Mouse (Mus musculus) CH12.LX (cell line): ENCODE measurements at regions not wholly inside any gene's neighbourhood (a gene's known extent, or its start where the extent isn't known, plus 50 kb on each side); places are given as distances from the start of the nearest gene placed in this dataset.

Source experiments
- DNase-seq: peaks from one replicate; pipeline ENCODE4 v3.0.0-alpha.2; 2013; ENCODE audit errors: extremely low read depth
- H3K27ac ChIP-seq: 2 replicates; pipeline ENCODE4 v1.5.1; 2012; ENCODE audit warnings: low read depth, mild to moderate bottlenecking, control low read depth, moderate library complexity; ENCODE audit not compliant: insufficient read depth
- H3K27me3 ChIP-seq: replicated peaks from 2 replicates; pipeline ENCODE3; 2012; ENCODE audit warnings: inconsistent platforms
- H3K36me3 ChIP-seq, 2 experiments: replicated peaks in 1 of 2; 2 replicates each; pipeline versions ENCODE3 to v1.6.1; 2012; ENCODE audit warnings: inconsistent platforms in 1 of 2, low read length in 1 of 2, mild to moderate bottlenecking in 1 of 2, mixed read lengths in 1 of 2, moderate library complexity in 1 of 2; ENCODE audit not compliant: control insufficient read depth in 1 of 2, insufficient read depth in 1 of 2
- H3K4me1 ChIP-seq, 2 experiments: 2 replicates each; pipeline ENCODE4 v1.6.1; 2012; ENCODE audit warnings: inconsistent platforms in 1 of 2, moderate library complexity in 1 of 2; ENCODE audit not compliant: insufficient read depth in 2 of 2, control insufficient read depth in 1 of 2
- H3K4me2 ChIP-seq: 2 replicates; pipeline ENCODE4 v1.6.1; 2012; ENCODE audit warnings: low read depth, mild to moderate bottlenecking, control low read depth; ENCODE audit not compliant: poor library complexity, insufficient read depth, severe bottlenecking
- H3K4me3 ChIP-seq, 3 experiments: fragments of 150-350 bp in 1 of 3; sonication (generic) in 1 of 3; replicated peaks in 1 of 3; 2 replicates each; pipeline versions ENCODE3 to v1.5.1; 2011 to 2012; ENCODE audit warnings: low read depth in 2 of 3, low read length in 2 of 3, mild to moderate bottlenecking in 2 of 3, moderate library complexity in 2 of 3, control low read depth in 1 of 3, improper control_type of control experiment in 1 of 3, inconsistent platforms in 1 of 3, mixed read lengths in 1 of 3; ENCODE audit not compliant: poor library complexity in 1 of 3
- H3K79me2 ChIP-seq: replicated peaks from 2 replicates; pipeline ENCODE4 v1.6.1; 2012; ENCODE audit warnings: mild to moderate bottlenecking, moderate library complexity; ENCODE audit not compliant: control insufficient read depth, poor library complexity, insufficient read depth, severe bottlenecking; ENCODE audit errors: extremely low read depth
- H3K9ac ChIP-seq: 2 replicates; pipeline ENCODE4 v1.6.1; 2012; ENCODE audit warnings: low read depth, mild to moderate bottlenecking, control low read depth, moderate library complexity; ENCODE audit not compliant: insufficient read depth
- H3K9me3 ChIP-seq: replicated peaks from 2 replicates; pipeline ENCODE3; 2012; ENCODE audit warnings: low read length, inconsistent platforms, mixed read lengths
- BHLHE40 ChIP-seq: IDR thresholded peaks from 2 replicates; pipeline ENCODE4 v1.6.1; 2011; ENCODE audit warnings: mild to moderate bottlenecking, low read depth, low read length, improper control_type of control experiment
- CHD1 ChIP-seq: IDR thresholded peaks from 2 replicates; pipeline ENCODE4 v1.6.1; 2012; ENCODE audit warnings: low read depth, low read length, improper control_type of control experiment, inconsistent platforms
- CTCF ChIP-seq, 2 experiments: IDR thresholded peaks in 1 of 2; conservative IDR thresholded peaks in 1 of 2; 2 replicates each; pipeline ENCODE4 v1.5.1; 2011 to 2012; ENCODE audit warnings: low read depth in 2 of 2, low read length in 2 of 2, improper control_type of control experiment in 1 of 2, inconsistent platforms in 1 of 2, mild to moderate bottlenecking in 1 of 2, moderate library complexity in 1 of 2
- E2F4 ChIP-seq: IDR thresholded peaks from 2 replicates; pipeline ENCODE4 v1.6.1; 2011; ENCODE audit warnings: low read depth, low read length, improper control_type of control experiment; ENCODE audit not compliant: insufficient replicate concordance
- EP300 ChIP-seq: IDR thresholded peaks from 2 replicates; pipeline ENCODE4 v1.6.1; 2011; ENCODE audit warnings: low read length, improper control_type of control experiment
- GABPA ChIP-seq: IDR thresholded peaks from 2 replicates; pipeline ENCODE4 v1.6.1; 2012; ENCODE audit warnings: low read depth, low read length, improper control_type of control experiment, inconsistent platforms; ENCODE audit not compliant: insufficient replicate concordance
- IRF4 ChIP-seq: IDR thresholded peaks from 2 replicates; pipeline ENCODE4 v1.6.1; 2014; ENCODE audit warnings: low read depth, mild to moderate bottlenecking, inconsistent platforms, low read length, improper control_type of control experiment
- JUND ChIP-seq: conservative IDR thresholded peaks from 2 replicates; pipeline ENCODE4 v1.6.1; 2011; ENCODE audit warnings: low read depth, low read length, improper control_type of control experiment
- MAFK ChIP-seq: IDR thresholded peaks from 2 replicates; pipeline ENCODE4 v1.6.1; 2011; ENCODE audit warnings: low read length, improper control_type of control experiment; ENCODE audit not compliant: insufficient replicate concordance
- MAX ChIP-seq: IDR thresholded peaks from 2 replicates; pipeline ENCODE4 v1.6.1; 2011; ENCODE audit warnings: low read length, improper control_type of control experiment
- PAX5 ChIP-seq: IDR thresholded peaks from 2 replicates; pipeline ENCODE4 v1.6.1; 2012; ENCODE audit warnings: low read length, inconsistent platforms, mixed read lengths
- POLR2A ChIP-seq: IDR thresholded peaks from 2 replicates; pipeline ENCODE4 v1.6.1; 2011; ENCODE audit warnings: low read depth, mild to moderate bottlenecking, improper control_type of control experiment, low read length
- POLR2AphosphoS2 ChIP-seq: IDR thresholded peaks from 2 replicates; pipeline ENCODE4 v1.6.1; 2011; ENCODE audit warnings: low read depth, low read length, improper control_type of control experiment
- RAD21 ChIP-seq: IDR thresholded peaks from 2 replicates; pipeline ENCODE4 v1.6.1; 2011; ENCODE audit warnings: low read depth, mild to moderate bottlenecking, low read length, improper control_type of control experiment, moderate library complexity
- RCOR1 ChIP-seq: conservative IDR thresholded peaks from 2 replicates; pipeline ENCODE4 v1.6.1; 2012; ENCODE audit warnings: low read depth, mild to moderate bottlenecking, inconsistent platforms, low read length, improper control_type of control experiment
- SMC3 ChIP-seq: IDR thresholded peaks from 2 replicates; pipeline ENCODE4 v1.6.1; 2011; ENCODE audit warnings: low read depth, low read length, improper control_type of control experiment
- UBTF ChIP-seq: IDR thresholded peaks from 2 replicates; pipeline ENCODE4 v1.6.1; 2012; ENCODE audit warnings: low read depth, mild to moderate bottlenecking, inconsistent platforms, low read length, improper control_type of control experiment, moderate library complexity
- USF1 ChIP-seq: IDR thresholded peaks from 2 replicates; pipeline ENCODE4 v1.6.1; 2014; ENCODE audit warnings: low read depth, mild to moderate bottlenecking, inconsistent platforms, low read length, improper control_type of control experiment
- ZKSCAN1 ChIP-seq: IDR thresholded peaks from 2 replicates; pipeline ENCODE4 v1.6.1; 2012; ENCODE audit warnings: low read depth, inconsistent platforms, low read length, improper control_type of control experiment, borderline replicate concordance
- ZNF384 ChIP-seq: IDR thresholded peaks from 2 replicates; pipeline ENCODE4 v1.6.1; 2012; ENCODE audit warnings: low read depth, low read length, improper control_type of control experiment, inconsistent platforms
- dilution Hi-C: fragments of 300-500 bp; cut with MboI; formaldehyde crosslinking; loops from 2 replicates; pipeline ENCODE4 v1.14.3; 2020; ENCODE audit warnings: low sequenced_read_pairs; ENCODE audit not compliant: extremely low pct_unique_long_range_greater_than_20kb, extremely low pct_ligation_motif_present
- in situ Hi-C: fragments of 300-500 bp; cut with MboI; formaldehyde crosslinking; loops from 3 replicates; pipeline ENCODE4 v1.14.3; 2019; ENCODE audit warnings: low sequenced_read_pairs, low pct_ligation_motif_present, low pct_unique_long_range_greater_than_20kb, mixed read lengths

- in situ Hi-C loops (no loop called here), dilution Hi-C loops (no loop called here)
These were observed 378.4 kb downstream of the H2al1j start for GRCm38 (mm10) chrX:11705851-11706557.

GRCm38 (mm10) chrX:11707330-11707729, 379.7 kb downstream of the H2al1j start:
- Histone ChIP-seq H3K9me3 (no peaks in the 10 kb centered on the region), H3K79me2 (no peaks in the 10 kb centered on the region), H3K36me3 (no peaks in the 10 kb centered on the region), H3K27ac (no peak overlapping the region), H3K4me3 (no peak overlapping the region), H3K27me3 (no peaks in the 10 kb centered on the region), H3K4me1 (no peaks in the 10 kb centered on the region; a peak in 1 of 4 replicates), H3K4me2 (no peak overlapping the region), H3K9ac (no peak overlapping the region)
- in situ Hi-C loops (no loop called here), dilution Hi-C loops (no loop called here)
- TF ChIP-seq POLR2AphosphoS2 (no peak), GABPA (no peak), PAX5 (no peak), JUND (no peak), USF1 (no peak), ZKSCAN1 (no peak), RCOR1 (no peak), UBTF (no peak), POLR2A (no peak), MAX (no peak)
- no peak for DNase-seq

More at GRCm38 (mm10) chrX:11705851-11706557, 378.4 kb downstream of the H2al1j start:
- H3K9me3 ChIP-seq, result no peaks in the 10 kb centered on the region
- no peak overlapping the region for H3K4me2 ChIP-seq
- no peak overlapping the region for H3K4me3 ChIP-seq
- H3K4me1 ChIP-seq, result no peaks in the 10 kb centered on the region; a peak in 1 of 4 replicates
- no peak overlapping the region for H3K27ac ChIP-seq
- H3K9ac ChIP-seq, result no peak overlapping the region
- DNase-seq, result no peak
- H3K27me3 ChIP-seq, result no peaks in the 10 kb centered on the region
- no peaks in the 10 kb centered on the region for H3K79me2 ChIP-seq
- TF ChIP-seq MAFK (no peak), EP300 (no peak), RAD21 (no peak), SMC3 (no peak), IRF4 (no peak), E2F4 (no peak), PAX5 (no peak), CTCF (conservative IDR thresholded peaks at IDR 0.05 in 1 of 2, IDR thresholded peaks at IDR 0.05 in 1 of 2; ENCODE audit: low read depth in 2 of 2, low read length in 2 of 2) (no peak), CHD1 (no peak), BHLHE40 (no peak), ZNF384 (no peak)
- TF ChIP-seq, all 38 proteins: peak for 0
- H3K36me3 ChIP-seq, result no peaks in the 10 kb centered on the region
